Mouse (Mus musculus): ENCODE measurements around the gene Spp1.

GRCm38 (mm10) chr5:104402651-104403050 is 32.3 kb upstream of the Spp1 start:
- TF ChIP-seq POLR2A (IDR thresholded peaks at IDR 0.05; ENCODE audit: borderline replicate concordance, extremely low read depth, low read depth, low read length) = no peak
- TF ChIP-seq CTCF (IDR thresholded peaks at IDR 0.05; ENCODE audit: insufficient read depth, low read length) = no peak
